Mouse (Mus musculus): ENCODE results near the gene Stx19. TPM values are rescaled to one million over a fixed set of nuclear protein-coding genes. Genes with fewer than 3 reads are reported as not detected.

Stx19 gene
- polyA plus RNA-seq, 1 experiment from 2014 or later: 0.38 TPM

GRCm38 (mm10) chr16:62834016-62834735, 19.7 kb downstream of the Stx19 start:
- Histone ChIP-seq H3K27ac (ENCODE audit: low read depth, low read length) (no peak overlapping the region), H3K27me3 (ENCODE audit: control insufficient read depth, insufficient read depth, low read length) (no peaks in the 10 kb centered on the region), H3K9ac (ENCODE audit: low read depth, low read length) (no peak overlapping the region), H3K4me3 (ENCODE audit: low read length) (no peak overlapping the region), H3K9me3 (ENCODE audit: control insufficient read depth, low read length) (no peaks in the 10 kb centered on the region), H3K4me1 (ENCODE audit: control insufficient read depth, insufficient read depth, low read length) (no peaks in the 10 kb centered on the region), H3K36me3 (ENCODE audit: control insufficient read depth, insufficient read depth, low read length) (no peaks in the 10 kb centered on the region), H3K4me2 (replicated peaks; ENCODE audit: low read depth, low read length) (no peak overlapping the region)
- WGBS: 86% methylated on average over 3 of the region's 3 CpGs
- no peak for ATAC-seq (ENCODE audit: low FRiP score, low TSS enrichment)

GRCm38 (mm10) chr16:62845341-62845740, 30.9 kb downstream of the Stx19 start:
- Histone ChIP-seq H3K4me2 (replicated peaks; ENCODE audit: low read depth, low read length) (no peak overlapping the region), H3K36me3 (ENCODE audit: control insufficient read depth, insufficient read depth, low read length) (no peaks in the 10 kb centered on the region)
- 87% methylated on average over 6 of the region's 6 CpGs for WGBS

GRCm38 (mm10) chr16:62846498-62847312, 32.2 kb downstream of the Stx19 start, which contains the start of gene Arl13b:
Arl13b (minus strand) TSS chr16:62847040.
- Histone ChIP-seq H3K4me3 (ENCODE audit: low read length) (peak within 1 kb of the TSS; percentile 67), H3K27me3 (ENCODE audit: control insufficient read depth, insufficient read depth, low read length) (no peaks in the 10 kb centered on the region), H3K9me3 (ENCODE audit: control insufficient read depth, low read length) (no peaks in the 10 kb centered on the region), H3K9ac (ENCODE audit: low read depth, low read length) (peak within 1 kb of the TSS; percentile 68), H3K27ac (ENCODE audit: low read depth, low read length) (no peak within 1 kb of the TSS), H3K4me2 (replicated peaks; ENCODE audit: low read depth, low read length) (peak within 1 kb of the TSS; percentile 63), H3K4me1 (ENCODE audit: control insufficient read depth, insufficient read depth, low read length) (peaks cover 3% of the 10 kb centered on the region; the same call in 1 of the 2 replicates), H3K36me3 (ENCODE audit: control insufficient read depth, insufficient read depth, low read length) (no peaks in the 10 kb centered on the region)
- peak; percentile 100 for ATAC-seq (ENCODE audit: low FRiP score, low TSS enrichment)
- under 1% methylated on average over 52 of the region's 52 CpGs for WGBS

More at GRCm38 (mm10) chr16:62845341-62845740, 30.9 kb downstream of the Stx19 start:
- H3K9ac ChIP-seq (ENCODE audit: low read depth, low read length): no peak overlapping the region
- H3K9me3 ChIP-seq (ENCODE audit: control insufficient read depth, low read length): no peaks in the 10 kb centered on the region
- no peaks in the 10 kb centered on the region for H3K27me3 ChIP-seq (ENCODE audit: control insufficient read depth, insufficient read depth, low read length)
- H3K27ac ChIP-seq (ENCODE audit: low read depth, low read length): no peak overlapping the region
- no peak overlapping the region for H3K4me3 ChIP-seq (ENCODE audit: low read length)
- H3K4me1 ChIP-seq (ENCODE audit: control insufficient read depth, insufficient read depth, low read length): peaks cover 3% of the 10 kb centered on the region; the same call in 1 of the 2 replicates
- no peak for ATAC-seq (ENCODE audit: low FRiP score, low TSS enrichment)

GRCm38 (mm10) chr16:62852464-62853252, 38.2 kb downstream of the Stx19 start:
- no peak overlapping the region for H3K4me3 ChIP-seq (ENCODE audit: low read length)
- 76% methylated on average over 3 of the region's 3 CpGs for WGBS
- no peak overlapping the region for H3K27ac ChIP-seq (ENCODE audit: low read depth, low read length)
- no peak overlapping the region for H3K9ac ChIP-seq (ENCODE audit: low read depth, low read length)
- H3K4me2 ChIP-seq (replicated peaks; ENCODE audit: low read depth, low read length): no peak overlapping the region
- H3K27me3 ChIP-seq (ENCODE audit: control insufficient read depth, insufficient read depth, low read length): no peaks in the 10 kb centered on the region
- no peaks in the 10 kb centered on the region for H3K36me3 ChIP-seq (ENCODE audit: control insufficient read depth, insufficient read depth, low read length)
- no peak for ATAC-seq (ENCODE audit: low FRiP score, low TSS enrichment)
- no peaks in the 10 kb centered on the region for H3K4me1 ChIP-seq (ENCODE audit: control insufficient read depth, insufficient read depth, low read length)
- H3K9me3 ChIP-seq (ENCODE audit: control insufficient read depth, low read length): no peaks in the 10 kb centered on the region

GRCm38 (mm10) chr16:62853611-62854126, 39.2 kb downstream of the Stx19 start:
- Histone ChIP-seq H3K4me3 (ENCODE audit: low read length) (peak overlapping the region; percentile 48), H3K27ac (ENCODE audit: low read depth, low read length) (no peak overlapping the region), H3K9ac (ENCODE audit: low read depth, low read length) (peak overlapping the region; percentile 71), H3K9me3 (ENCODE audit: control insufficient read depth, low read length) (no peaks in the 10 kb centered on the region), H3K4me2 (replicated peaks; ENCODE audit: low read depth, low read length) (peak overlapping the region; percentile 71), H3K36me3 (ENCODE audit: control insufficient read depth, insufficient read depth, low read length) (no peaks in the 10 kb centered on the region), H3K27me3 (ENCODE audit: control insufficient read depth, insufficient read depth, low read length) (no peaks in the 10 kb centered on the region), H3K4me1 (ENCODE audit: control insufficient read depth, insufficient read depth, low read length) (no peaks in the 10 kb centered on the region)
- 19% methylated on average over 3 of the region's 3 CpGs for WGBS
- peak; percentile 41; the same call in 1 of the 2 replicates for ATAC-seq (ENCODE audit: low FRiP score, low TSS enrichment)

GRCm38 (mm10) chr16:62854191-62855068, 40.0 kb downstream of the Stx19 start, which contains the start of gene Pros1:
Pros1 (plus strand) TSS chr16:62854307.
- no peaks in the 10 kb centered on the region for H3K36me3 ChIP-seq (ENCODE audit: control insufficient read depth, insufficient read depth, low read length)
- 0 out of 2 replicates have a peak within 1 kb of the TSS, but pooled peaks have one; percentile 31 for H3K27ac ChIP-seq (ENCODE audit: low read depth, low read length)
- 5% methylated on average over 40 of the region's 42 CpGs for WGBS
- H3K9me3 ChIP-seq (ENCODE audit: control insufficient read depth, low read length): no peaks in the 10 kb centered on the region
- H3K9ac ChIP-seq (ENCODE audit: low read depth, low read length): peak within 1 kb of the TSS; percentile 71
- H3K4me2 ChIP-seq (replicated peaks; ENCODE audit: low read depth, low read length): peak within 1 kb of the TSS; percentile 71
- H3K4me3 ChIP-seq (ENCODE audit: low read length): peak within 1 kb of the TSS; percentile 48
- H3K4me1 ChIP-seq (ENCODE audit: control insufficient read depth, insufficient read depth, low read length): no peaks in the 10 kb centered on the region
- peak; percentile 96 for ATAC-seq (ENCODE audit: low FRiP score, low TSS enrichment)
- no peaks in the 10 kb centered on the region for H3K27me3 ChIP-seq (ENCODE audit: control insufficient read depth, insufficient read depth, low read length)

- Histone ChIP-seq H3K9me3 (ENCODE audit: control insufficient read depth, low read length) (no peaks in the 10 kb centered on the region), H3K4me3 (ENCODE audit: low read length) (no peak overlapping the region), H3K4me2 (replicated peaks; ENCODE audit: low read depth, low read length) (no peak overlapping the region; the same call in 1 of the 2 replicates), H3K4me1 (ENCODE audit: control insufficient read depth, insufficient read depth, low read length) (no peaks in the 10 kb centered on the region), H3K9ac (ENCODE audit: low read depth, low read length) (no peak overlapping the region), H3K27me3 (ENCODE audit: control insufficient read depth, insufficient read depth, low read length) (no peaks in the 10 kb centered on the region), H3K27ac (ENCODE audit: low read depth, low read length) (no peak overlapping the region), H3K36me3 (ENCODE audit: control insufficient read depth, insufficient read depth, low read length) (no peaks in the 10 kb centered on the region)
- 72% methylated on average over 6 of the region's 6 CpGs for WGBS
- ATAC-seq (ENCODE audit: low FRiP score, low TSS enrichment): no peak
Observed at GRCm38 (mm10) chr16:62855385-62855784, 40.9 kb downstream of the Stx19 start.

GRCm38 (mm10) chr16:62856273-62856672, 41.8 kb downstream of the Stx19 start:
- no peak for ATAC-seq (ENCODE audit: low FRiP score, low TSS enrichment)
- no peaks in the 10 kb centered on the region for H3K27me3 ChIP-seq (ENCODE audit: control insufficient read depth, insufficient read depth, low read length)

More at GRCm38 (mm10) chr16:62856273-62856672, 41.8 kb downstream of the Stx19 start:
- H3K4me3 ChIP-seq (ENCODE audit: low read length): no peak overlapping the region
- no peak overlapping the region for H3K27ac ChIP-seq (ENCODE audit: low read depth, low read length)
- no peaks in the 10 kb centered on the region for H3K4me1 ChIP-seq (ENCODE audit: control insufficient read depth, insufficient read depth, low read length)
- 95% methylated on average over 2 of the region's 2 CpGs for WGBS
- no peak overlapping the region for H3K9ac ChIP-seq (ENCODE audit: low read depth, low read length)
- no peaks in the 10 kb centered on the region for H3K9me3 ChIP-seq (ENCODE audit: control insufficient read depth, low read length)
- no peak overlapping the region for H3K4me2 ChIP-seq (replicated peaks; ENCODE audit: low read depth, low read length)
- no peaks in the 10 kb centered on the region for H3K36me3 ChIP-seq (ENCODE audit: control insufficient read depth, insufficient read depth, low read length)

Measured in kidney, embryonic 14.5 days (tissue).